Mouse (Mus musculus) erythroblast, embryonic 14.5 days (primary cell): ENCODE data around the gene Sptbn4. TPM values are rescaled to one million over a fixed set of nuclear protein-coding genes. Genes with fewer than 3 reads are reported as not detected.

Experiments
- H3K27me3 ChIP-seq: 2 replicates; pipeline ENCODE4 v1.6.1; 2012; ENCODE audit warnings: inconsistent platforms; ENCODE audit not compliant: control insufficient read depth
- H3K36me3 ChIP-seq: 2 replicates; pipeline ENCODE4 v1.6.1; 2012; ENCODE audit warnings: mild to moderate bottlenecking, inconsistent platforms; ENCODE audit not compliant: control insufficient read depth
- H3K4me1 ChIP-seq: 2 replicates; pipeline ENCODE4 v1.6.1; 2012; ENCODE audit warnings: inconsistent platforms; ENCODE audit not compliant: control insufficient read depth
- H3K4me3 ChIP-seq: replicated peaks from 2 replicates; pipeline ENCODE3; 2012; ENCODE audit warnings: moderate library complexity, mild to moderate bottlenecking, inconsistent platforms
- H3K9me3 ChIP-seq: 2 replicates; pipeline ENCODE4 v1.6.1; 2012; ENCODE audit warnings: low read length, inconsistent platforms, mixed read lengths; ENCODE audit not compliant: control insufficient read depth
- GATA1 ChIP-seq: IDR thresholded peaks from 2 replicates; pipeline ENCODE4 v1.6.1; 2012; ENCODE audit warnings: low read length, inconsistent platforms, mixed read lengths
- TAL1 ChIP-seq: IDR thresholded peaks from 3 replicates; pipeline ENCODE4 v1.6.1; 2012; ENCODE audit warnings: low read length, inconsistent platforms, mixed read lengths
- polyA plus RNA-seq: library from polyadenylated mRNA; stranded (reverse); fragments of >175 nt; gene quantifications from 2 replicates; pipeline ENCODE4 v1.2.3, GENCODE M21; 2012

The Sptbn4 gene
- polyA plus RNA-seq, 1 experiment = 0.01 TPM

- TF ChIP-seq TAL1 = no peak
- no peak for TF ChIP-seq GATA1
- Histone ChIP-seq H3K27me3 (peaks cover 81% of the 10 kb centered on the region), H3K9me3 (no peaks in the 10 kb centered on the region; the same call in 1 of the 2 replicates), H3K4me1 (peaks cover 2% of the 10 kb centered on the region), H3K36me3 (no peaks in the 10 kb centered on the region), H3K4me3 (no peak overlapping the region)
Observed at GRCm38 (mm10) chr7:27324161-27324560, 123.3 kb downstream of the Sptbn4 start.

DNA sequence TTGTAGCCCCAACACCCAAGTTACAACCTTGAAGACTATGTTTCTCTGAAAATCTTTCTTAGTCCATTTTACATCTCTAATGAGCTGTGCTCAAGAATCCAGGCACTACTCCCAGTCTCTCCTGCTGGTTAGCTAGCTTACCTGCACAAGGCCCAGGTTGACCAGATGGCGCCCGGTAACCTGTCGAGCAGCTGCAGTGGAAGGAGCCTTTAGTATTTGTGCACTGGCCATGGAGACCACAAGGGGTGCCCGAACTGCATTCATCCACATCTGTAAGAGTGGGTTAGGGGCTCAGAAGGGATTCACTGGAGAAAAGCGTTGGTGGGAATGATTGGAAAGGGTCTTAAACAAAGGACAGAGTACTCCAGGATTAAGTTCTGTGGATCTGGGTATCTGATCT lies 124.5 kb downstream of the Sptbn4 start:
- no peaks in the 10 kb centered on the region; the same call in 1 of the 2 replicates for H3K9me3 ChIP-seq
- TF ChIP-seq GATA1 (no peak), TAL1 (no peak)
- peaks cover 70% of the 10 kb centered on the region for H3K27me3 ChIP-seq
- H3K4me1 ChIP-seq = no peaks in the 10 kb centered on the region
- H3K4me3 ChIP-seq = no peak overlapping the region
- no peaks in the 10 kb centered on the region for H3K36me3 ChIP-seq

GRCm38 (mm10) chr7:27322291-27322690 lies 125.2 kb downstream of the Sptbn4 start:
- Histone ChIP-seq H3K4me1 (no peaks in the 10 kb centered on the region), H3K4me3 (no peak overlapping the region), H3K27me3 (peaks cover 63% of the 10 kb centered on the region), H3K9me3 (no peaks in the 10 kb centered on the region; the same call in 1 of the 2 replicates), H3K36me3 (no peaks in the 10 kb centered on the region)
- TF ChIP-seq TAL1 (no peak), GATA1 (no peak)

DNA sequence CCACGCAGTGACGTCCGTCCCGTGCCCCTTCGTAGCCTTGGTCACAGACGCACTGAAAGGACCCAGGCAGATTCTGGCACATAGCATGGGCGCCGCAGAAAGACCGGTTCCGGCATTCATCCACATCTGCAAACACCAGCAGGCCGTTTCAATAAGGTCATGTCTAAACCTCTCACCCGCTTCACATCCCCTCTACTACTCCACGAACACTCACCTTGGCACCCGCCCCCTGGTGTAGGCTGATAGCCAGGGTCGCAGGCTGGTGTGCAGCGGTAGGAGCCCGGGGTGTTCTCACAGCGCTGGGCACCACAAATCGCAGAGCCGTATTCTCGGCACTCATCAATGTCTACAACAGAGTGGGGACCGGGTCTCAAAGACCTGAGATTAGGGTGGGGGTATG lies 128.1 kb downstream of the Sptbn4 start:
- Histone ChIP-seq H3K36me3 (no peaks in the 10 kb centered on the region), H3K9me3 (peaks cover 2% of the 10 kb centered on the region), H3K27me3 (peaks cover 34% of the 10 kb centered on the region), H3K4me1 (no peaks in the 10 kb centered on the region), H3K4me3 (no peak overlapping the region)
- TF ChIP-seq TAL1 (no peak), GATA1 (no peak)

DNA sequence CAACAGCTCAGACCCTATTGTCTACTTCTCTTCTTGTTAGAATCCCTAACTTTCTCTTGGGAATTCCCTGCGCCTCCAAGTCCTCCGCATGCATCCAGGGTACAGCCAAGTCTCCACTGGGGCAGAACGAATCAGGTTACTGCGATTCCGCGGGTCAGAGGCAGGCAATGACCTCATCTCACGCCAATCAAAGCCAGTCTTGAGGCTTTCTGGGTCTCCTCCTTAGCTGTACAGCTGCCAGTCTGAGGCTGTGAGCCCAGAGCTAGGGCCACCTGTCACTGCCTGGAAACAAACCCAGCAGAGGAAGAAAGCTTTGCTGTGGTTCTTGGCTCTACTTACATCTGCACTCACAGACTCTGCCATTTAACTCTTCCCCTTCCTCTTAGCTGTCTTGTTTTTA lies 131.5 kb downstream of the Sptbn4 start:
- Histone ChIP-seq H3K36me3 (no peaks in the 10 kb centered on the region), H3K4me3 (no peak overlapping the region)
- no peak for TF ChIP-seq TAL1
- TF ChIP-seq GATA1 = no peak

DNA sequence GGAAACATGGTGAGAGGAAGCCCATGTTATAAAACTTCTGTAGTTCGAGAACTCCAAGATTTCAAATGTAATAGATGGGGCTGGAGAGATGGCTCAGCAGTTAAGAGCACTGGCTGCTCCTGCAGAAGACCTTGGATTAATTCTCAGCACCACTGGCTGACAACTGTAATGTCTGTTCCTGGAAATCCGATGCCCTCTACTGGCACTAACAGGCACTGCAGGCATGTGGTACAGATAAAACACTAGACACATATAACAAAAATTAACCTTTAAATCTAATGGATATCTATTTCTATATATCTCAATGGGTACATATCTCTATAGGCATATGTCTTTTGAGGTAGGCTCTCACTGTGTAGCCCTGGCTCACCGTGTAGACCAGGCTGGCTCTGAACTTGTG lies 133.1 kb downstream of the Sptbn4 start:
- peaks cover 19% of the 10 kb centered on the region for H3K27me3 ChIP-seq
- no peaks in the 10 kb centered on the region for H3K36me3 ChIP-seq
- no peak overlapping the region for H3K4me3 ChIP-seq
- peaks cover 10% of the 10 kb centered on the region for H3K9me3 ChIP-seq
- H3K4me1 ChIP-seq = peaks cover 3% of the 10 kb centered on the region
- TF ChIP-seq TAL1 = no peak
- no peak for TF ChIP-seq GATA1

More for the DNA sequence above, 131.5 kb downstream of the Sptbn4 start:
- Histone ChIP-seq H3K27me3 (peaks cover 9% of the 10 kb centered on the region), H3K4me1 (no peaks in the 10 kb centered on the region), H3K9me3 (peaks cover 10% of the 10 kb centered on the region)

- H3K36me3 ChIP-seq = no peaks in the 10 kb centered on the region
- H3K27me3 ChIP-seq = peaks cover 24% of the 10 kb centered on the region
- no peak for TF ChIP-seq GATA1
- no peak for TF ChIP-seq TAL1
- peaks cover 3% of the 10 kb centered on the region for H3K4me1 ChIP-seq
- peaks cover 10% of the 10 kb centered on the region for H3K9me3 ChIP-seq
- no peak overlapping the region for H3K4me3 ChIP-seq
Observed at GRCm38 (mm10) chr7:27311651-27312284, 135.7 kb downstream of the Sptbn4 start.

DNA sequence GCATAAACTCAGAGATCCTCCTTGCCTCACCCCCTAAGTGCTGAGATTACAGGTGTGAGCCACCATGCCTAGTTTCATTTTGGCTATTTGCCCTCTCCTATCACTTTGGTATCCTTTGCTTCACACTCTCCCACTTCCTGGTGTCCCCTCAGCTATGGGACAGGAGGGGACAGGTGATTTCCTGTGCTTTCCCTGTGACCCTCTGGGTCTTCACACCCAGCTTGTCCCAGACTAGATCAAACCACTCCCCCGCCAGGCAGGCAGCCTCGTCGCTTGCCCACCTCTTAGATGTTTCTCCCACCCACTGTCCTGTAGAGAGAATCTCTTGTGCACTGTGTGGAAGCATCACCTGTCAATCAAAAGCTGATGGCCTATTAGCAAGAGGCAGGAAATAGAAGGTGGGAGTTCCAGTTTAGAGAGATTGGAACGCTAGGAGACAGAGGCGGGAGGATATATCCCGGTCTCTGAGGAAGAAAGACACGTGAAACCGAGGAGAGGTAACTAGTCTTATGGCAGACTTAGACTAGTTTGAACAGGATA lies 136.4 kb downstream of the Sptbn4 start:
- Histone ChIP-seq H3K36me3 (no peaks in the 10 kb centered on the region), H3K9me3 (peaks cover 10% of the 10 kb centered on the region), H3K4me1 (peaks cover 3% of the 10 kb centered on the region), H3K4me3 (no peak overlapping the region), H3K27me3 (peaks cover 24% of the 10 kb centered on the region)
- no peak for TF ChIP-seq TAL1
- no peak for TF ChIP-seq GATA1

DNA sequence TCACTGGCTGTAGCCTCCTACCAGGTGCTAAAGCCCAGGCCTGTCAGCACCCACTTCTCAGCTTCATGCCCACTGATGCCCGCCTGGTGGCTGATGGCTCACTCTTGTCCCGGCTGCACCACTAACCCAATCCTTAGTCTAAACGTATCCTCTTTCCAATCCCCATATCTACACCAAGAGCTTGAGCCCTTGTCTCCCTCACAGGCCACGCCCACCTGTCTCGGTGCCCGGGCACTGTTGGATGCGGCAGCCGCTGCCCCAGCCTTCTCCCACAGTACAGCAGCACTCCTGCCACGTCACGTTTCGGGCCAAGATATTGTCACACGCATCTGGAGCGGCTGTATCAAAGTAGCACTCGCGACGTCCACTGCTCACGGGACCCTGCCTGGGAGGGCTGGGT lies 137.2 kb downstream of the Sptbn4 start:
- H3K36me3 ChIP-seq = no peaks in the 10 kb centered on the region
- TF ChIP-seq GATA1 (no peak), TAL1 (no peak)
- peaks cover 3% of the 10 kb centered on the region for H3K4me1 ChIP-seq
- H3K27me3 ChIP-seq = peaks cover 25% of the 10 kb centered on the region
- peaks cover 10% of the 10 kb centered on the region for H3K9me3 ChIP-seq
- no peak overlapping the region for H3K4me3 ChIP-seq
